Comparison of ENCODE assay signal across 21 mouse cellular contexts in genomic region chr6:120628963-120629362, GRCm38 (mm10). TPM values are rescaled to one million over a fixed set of nuclear protein-coding genes. Genes with fewer than 3 reads are reported as not detected.
DNase-seq lines count a peak whose midpoint lies in the region; ATAC-seq lines count a peak whose summit lies in the region.
"Had no signal": no experiment of that assay in that cellular context is flagged by ENCODE, and none has a peak within 500 bp of the region (broad histone marks: within the 10 kb centered on the region; RNA-seq: fewer than 3 reads in every experiment).

No protein-coding gene starts in this region.

- peak; percentile 8 for DNase-seq in gastrocnemius, postnatal 25 days
- DNase-seq in gastrocnemius, adult 8-10 months (ENCODE audit: low spot score in 2 of 2): no peak
- DNase-seq in layer of hippocampus, adult 18-20 months (ENCODE audit: low spot score in 2 of 2): peak; percentile 25 to 50
- DNase-seq in layer of hippocampus, postnatal 10 days (ENCODE audit: low spot score in 2 of 2): no peak
- peak; percentile 82 for DNase-seq in adipocyte (ENCODE audit: low spot score)
- DNase-seq in layer of hippocampus, adult 9-11 months: peak; percentile 37
- DNase-seq in spleen, adult 12 weeks (ENCODE audit: low spot score): no peak
- DNase-seq: B cell, adult 2 months; cerebellum, postnatal 14 days; kidney, adult 8-10 months; liver; lung, embryonic 14.5 days; spleen, adult 18-20 months; thymus, adult 2 months had no signal

- H3K4me1 ChIP-seq in kidney, embryonic 14.5 days (ENCODE audit: control insufficient read depth, insufficient read depth, low read length): no peaks in the 10 kb centered on the region
- H3K4me1 ChIP-seq: forebrain, embryonic 12.5 days had no signal

- WGBS in kidney, embryonic 14.5 days: 78% methylated on average over 2 of the region's 2 CpGs

- H3K4me3 ChIP-seq in kidney, embryonic 14.5 days (ENCODE audit: low read length): no peak overlapping the region
- H3K4me3 ChIP-seq: forebrain, embryonic 12.5 days; heart, adult 2 months; hindbrain, embryonic 10.5 days had no signal

- H3K4me2 ChIP-seq in kidney, embryonic 14.5 days (replicated peaks; ENCODE audit: low read depth, low read length): no peak overlapping the region
- H3K4me2 ChIP-seq: forebrain, embryonic 12.5 days; lung, embryonic 14.5 days had no signal

- no peak for ATAC-seq in kidney, embryonic 14.5 days (ENCODE audit: low FRiP score, low TSS enrichment)
- ATAC-seq: activated CD4-positive, CD25-positive, alpha-beta regulatory T cell, adult 4 months; midbrain, embryonic 16.5 days; Patski had no signal

- no peaks in the 10 kb centered on the region for H3K36me3 ChIP-seq in kidney, embryonic 14.5 days (ENCODE audit: control insufficient read depth, insufficient read depth, low read length)
- H3K36me3 ChIP-seq: forebrain, embryonic 12.5 days; hindbrain, embryonic 10.5 days had no signal

- no peak overlapping the region for H3K27ac ChIP-seq in kidney, embryonic 14.5 days (ENCODE audit: low read depth, low read length)
- H3K27ac ChIP-seq: forebrain, embryonic 12.5 days; heart, adult 2 months; hindbrain, embryonic 10.5 days had no signal

- no peaks in the 10 kb centered on the region for H3K9me3 ChIP-seq in kidney, embryonic 14.5 days (ENCODE audit: control insufficient read depth, low read length)
- H3K9me3 ChIP-seq: forebrain, embryonic 12.5 days; hindbrain, embryonic 10.5 days had no signal

- H3K9ac ChIP-seq in kidney, embryonic 14.5 days (ENCODE audit: low read depth, low read length): no peak overlapping the region
- H3K9ac ChIP-seq: forebrain, embryonic 12.5 days; lung, embryonic 14.5 days had no signal

- H3K27me3 ChIP-seq in kidney, embryonic 14.5 days (ENCODE audit: control insufficient read depth, insufficient read depth, low read length): no peaks in the 10 kb centered on the region
- H3K27me3 ChIP-seq: forebrain, embryonic 12.5 days; Patski had no signal

RNA-seq across cellular contexts. Expression of gene Cecr2, which starts 37.2 kb away (rescaled TPM):
- total RNA-seq in gastrocnemius, postnatal 25 days (2021): 10 to 100 TPM in 1 of 2 experiments, 1 to 10 TPM in 1; 8.6 to 11.4 TPM
- total RNA-seq in gastrocnemius, adult 8-10 months (2022): 10 to 100 TPM in 3 of 4 experiments, 1 to 10 TPM in 1; 6.0 to 15.5 (median 13.8) TPM
- total RNA-seq in layer of hippocampus, adult 18-20 months (2021): 10 to 100 TPM; 11.4 to 15.1 TPM
- total RNA-seq in layer of hippocampus, postnatal 10 days (2021): 1 to 10 TPM; 8.6 to 8.9 TPM
- polyA plus RNA-seq in kidney, embryonic 14.5 days (2014; fragmentation: Nextera tagmentation; extraction: Ambion mirVana): 8.5 and 11.2 TPM in 2 replicates

Comparison
In these comparisons a context has a peak if more than half of its experiments do, and no peak if none do; other contexts are left out.
1. DNase-seq: peak in gastrocnemius, postnatal 25 days (single experiment), layer of hippocampus, adult 18-20 months (2 of 2), adipocyte (single experiment) and layer of hippocampus, adult 9-11 months (single experiment); none in gastrocnemius, adult 8-10 months (0 of 2), layer of hippocampus, postnatal 10 days (0 of 2) and spleen, adult 12 weeks (single experiment).